Mouse (Mus musculus) cortical plate, adult 2 months (tissue): ENCODE measurements around the gene Snhg11.

ENCODE experiments used
- CTCF ChIP-seq: fragments of 200-500 bp; IDR thresholded peaks from 2 replicates; pipeline ENCODE4 v1.5.1; 2011; ENCODE audit warnings: mild to moderate bottlenecking, control low read depth, low read length; ENCODE audit not compliant: insufficient read depth; ENCODE audit errors: extremely low read depth
- POLR2A ChIP-seq: fragments of 200-500 bp; IDR thresholded peaks from 2 replicates; pipeline ENCODE4 v1.6.1; 2011; ENCODE audit warnings: mild to moderate bottlenecking, low read length, control low read depth; ENCODE audit not compliant: insufficient read depth; ENCODE audit errors: extremely low read depth

- TF ChIP-seq POLR2A (no peak), CTCF (no peak)
These were observed 5.8 kb upstream of the Snhg11 start for GRCm38 (mm10) chr2:158369474-158370172.
